Mouse (Mus musculus) testis, adult 2 months (tissue): Measurements from ENCODE around the gene Cldn6.

Source experiments
- CTCF ChIP-seq: fragments of 200-500 bp; IDR thresholded peaks from 2 replicates; pipeline ENCODE4 v1.5.1; 2012; ENCODE audit warnings: low read depth, mild to moderate bottlenecking, inconsistent platforms, low read length, moderate library complexity; ENCODE audit not compliant: control insufficient read depth, insufficient read depth, insufficient replicate concordance
- POLR2A ChIP-seq: fragments of 200-500 bp; IDR thresholded peaks from 2 replicates; pipeline ENCODE4 v1.6.1; 2012; ENCODE audit warnings: low read depth, mild to moderate bottlenecking, inconsistent platforms, low read length, moderate library complexity; ENCODE audit not compliant: control insufficient read depth

GRCm38 (mm10) chr17:23725477-23725876, 46.4 kb downstream of the Cldn6 start:
- no peak for TF ChIP-seq CTCF
- TF ChIP-seq POLR2A, result no peak
